Mouse (Mus musculus) lung, postnatal 10 days (tissue): ENCODE measurements at regions not wholly inside any gene's neighbourhood (a gene's known extent, or its start where the extent isn't known, plus 50 kb on each side); places are given as distances from the start of the nearest gene placed in this dataset.

Source experiments
- DNase-seq: peaks from one replicate; pipeline ENCODE4 v3.0.0; 2021

DNA sequence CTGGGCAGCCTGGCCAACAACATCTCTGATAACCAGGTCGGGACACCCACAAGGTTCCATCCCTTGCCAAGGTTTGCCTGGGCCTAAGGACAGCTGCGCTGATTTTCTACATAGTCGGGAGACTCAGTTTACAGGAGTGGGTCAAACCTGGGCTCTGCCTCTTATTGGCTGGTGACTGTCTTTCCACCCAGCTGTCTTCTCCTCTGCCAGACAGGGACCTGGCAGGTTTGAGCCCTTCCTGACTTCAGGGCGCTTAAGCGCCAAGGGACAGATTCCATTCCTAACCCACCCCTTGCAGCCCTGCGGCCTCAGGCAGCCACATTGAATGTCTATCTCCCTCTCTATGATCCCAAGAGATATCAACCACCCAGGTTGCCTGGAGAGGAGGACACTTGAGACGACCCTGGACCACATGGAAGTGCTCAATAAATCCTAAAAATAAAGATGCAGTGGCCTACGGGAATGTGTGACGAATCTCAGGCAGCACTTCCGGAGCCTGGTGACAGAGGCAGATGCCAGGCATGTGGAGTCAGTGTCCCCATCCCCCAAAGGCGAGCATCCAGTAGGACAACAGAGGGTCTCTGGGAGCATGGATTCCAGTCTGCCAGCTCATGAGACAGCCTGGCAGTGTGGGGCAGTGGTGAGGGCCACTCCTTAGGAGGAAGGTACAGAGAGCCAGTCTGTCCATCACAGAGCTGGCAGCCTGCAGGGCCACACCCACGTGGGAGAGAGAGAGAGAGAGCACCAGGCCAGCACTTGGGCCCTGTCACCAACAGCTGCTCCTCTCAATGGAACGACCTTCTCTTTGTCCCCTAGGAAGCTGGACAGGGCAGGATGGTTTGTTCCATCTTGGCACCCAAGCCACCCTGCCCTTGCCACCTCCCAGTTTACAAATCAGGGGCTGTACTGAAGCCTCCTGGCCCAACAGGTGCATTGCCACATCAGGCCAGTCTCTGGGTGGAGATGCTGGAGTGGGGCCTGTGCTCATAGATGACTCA lies 63.8 kb upstream of the Slc6a6 start:
- peak; percentile 13 for DNase-seq

DNA sequence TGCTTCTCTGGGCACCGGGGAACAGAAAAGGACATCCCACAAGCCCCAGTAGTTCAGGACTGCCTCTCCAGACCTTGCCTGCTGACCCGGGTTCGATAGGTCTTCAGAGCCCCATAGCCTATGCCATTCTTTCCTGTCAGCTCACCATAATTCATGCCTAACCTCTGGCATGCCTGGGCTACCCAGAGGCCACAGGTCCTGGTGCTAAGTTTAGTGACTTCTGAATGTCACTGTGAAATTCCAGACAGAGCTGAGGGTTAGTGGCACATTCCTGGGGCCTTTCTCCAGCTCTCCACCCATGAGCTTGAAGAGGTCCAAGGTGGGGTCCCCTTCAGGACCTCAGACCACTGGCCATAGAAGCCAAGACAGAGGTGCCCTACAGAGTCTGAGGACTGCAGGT lies 62.4 kb upstream of the Slc6a6 start:
- no peak for DNase-seq

DNA sequence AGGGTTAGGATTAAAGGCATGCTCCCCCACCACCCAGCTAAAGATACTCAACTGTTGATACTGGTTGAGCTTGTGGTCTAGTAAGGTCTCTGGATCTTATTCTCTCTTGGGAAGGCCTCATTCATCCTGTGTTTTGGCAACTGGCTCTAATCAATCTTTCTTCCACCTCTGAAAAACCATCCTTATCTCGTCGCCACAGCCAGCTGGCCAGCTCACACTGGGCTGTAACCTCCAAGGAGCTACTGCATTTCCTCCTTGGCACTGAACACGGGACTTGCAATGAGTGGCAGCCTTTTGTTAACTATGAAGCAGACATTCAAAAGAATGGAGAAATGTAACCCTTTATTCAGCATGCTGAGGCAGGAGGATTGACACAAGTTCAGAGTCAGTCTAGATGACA lies 61.4 kb upstream of the Slc6a6 start:
- peak; percentile 29 for DNase-seq

DNA sequence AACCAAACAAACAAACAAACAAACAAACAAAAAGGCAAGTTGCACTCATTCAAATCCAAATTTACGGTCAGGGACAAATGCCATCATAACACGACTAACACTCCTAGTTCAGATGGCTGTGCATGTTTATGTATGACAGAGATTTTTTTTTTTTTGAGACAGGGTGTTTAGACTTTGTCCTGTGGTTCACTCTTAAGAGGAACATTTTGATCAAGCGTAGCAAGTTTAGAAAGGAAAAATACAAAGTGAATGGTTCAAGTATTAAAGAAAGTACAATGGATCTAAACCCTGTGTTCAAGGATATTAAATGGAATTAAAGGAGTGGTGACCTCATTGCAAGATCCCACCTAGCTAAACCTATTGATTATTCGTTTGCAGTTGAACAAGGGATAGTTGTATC lies 60.2 kb upstream of the Slc6a6 start:
- DNase-seq: no peak

DNA sequence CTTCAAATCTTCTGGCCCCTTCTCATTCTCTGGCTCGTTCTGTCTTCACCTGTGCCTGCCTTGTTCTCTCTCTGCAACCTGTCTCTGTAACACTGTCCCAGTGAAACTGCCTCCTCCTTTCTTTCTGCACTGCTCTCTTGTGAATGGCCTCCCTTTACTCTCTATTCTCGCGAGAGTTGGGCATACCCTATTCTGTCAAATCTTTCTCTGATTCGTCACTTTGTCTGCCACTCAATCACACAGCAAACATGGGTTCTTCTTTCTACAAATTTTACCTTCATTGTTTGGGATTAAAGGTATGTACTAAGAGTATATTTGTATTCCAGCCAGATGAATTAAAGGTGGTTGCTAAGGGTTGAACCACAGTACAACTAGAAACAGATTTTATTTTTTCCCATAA lies 54.6 kb upstream of the Slc6a6 start:
- DNase-seq: no peak

DNA sequence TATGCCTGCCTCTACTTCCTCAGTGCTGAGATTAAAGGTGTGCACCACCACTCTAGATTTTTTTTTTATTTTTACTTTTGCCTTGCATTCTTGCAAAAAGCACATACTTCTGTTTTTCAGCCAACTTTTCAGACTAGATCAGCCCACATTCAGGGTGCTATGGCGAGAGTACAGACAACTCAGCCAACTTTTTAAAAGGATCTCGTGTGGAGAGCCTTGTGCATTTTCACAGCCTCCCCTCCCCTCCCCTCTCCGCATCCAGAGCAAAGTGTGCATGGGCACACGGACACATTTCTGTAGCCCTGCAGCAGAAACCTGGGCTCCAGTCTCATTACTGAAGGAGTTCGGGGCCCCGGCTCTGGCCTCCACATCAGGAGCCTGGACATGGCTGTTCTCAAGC lies 52.6 kb upstream of the Slc6a6 start:
- DNase-seq: no peak
